Mouse (Mus musculus) left cerebral cortex, postnatal 4 days (tissue): Measurements from ENCODE around the gene Bglap. TPM values are rescaled to one million over a fixed set of nuclear protein-coding genes. Genes with fewer than 3 reads are reported as not detected.
"Not testable (repeated sequence)": the region's sequence is repeated elsewhere in the genome, so short reads cannot be mapped to it uniquely, and the experiment has no call there.

Source experiments
- DNase-seq: peaks from one replicate; pipeline ENCODE4 v3.0.0-alpha.2; 2022
- intact Hi-C: fragments of 180-260 bp; cut with DNase I; formaldehyde crosslinking; loops from one replicate; pipeline ENCODE4 v1.15.1; 2025
- total RNA-seq, 2 experiments: library from RNA; stranded (reverse); gene quantifications; 2 replicates each; pipeline ENCODE4 v1.2.3; 2021

Bglap gene
- total RNA-seq, 2 experiments from 2014 or later: not detected

GRCm38 (mm10) chr3:88395742-88396141, 11.5 kb upstream of the Bglap start:
- intact Hi-C loops: no loop called here
- DNase-seq: no peak

GRCm38 (mm10) chr3:88395288-88395687, 11.0 kb upstream of the Bglap start:
- intact Hi-C loops: no loop called here

GRCm38 (mm10) chr3:88393776-88394375, 9.6 kb upstream of the Bglap start:
- intact Hi-C loops: no loop called here
- DNase-seq: no peak

More at GRCm38 (mm10) chr3:88395288-88395687, 11.0 kb upstream of the Bglap start:
- no peak for DNase-seq

GRCm38 (mm10) chr3:88382383-88382782, 1.9 kb downstream of the Bglap start:
- intact Hi-C loops, DNase-seq: not testable (repeated sequence)

- intact Hi-C loops, DNase-seq: not testable (repeated sequence)
Observed at GRCm38 (mm10) chr3:88381389-88382315, 2.6 kb downstream of the Bglap start.

GRCm38 (mm10) chr3:88378599-88378998, 5.7 kb downstream of the Bglap start, which contains the start of gene Bglap2:
Gene Bglap2, minus strand, starts transcription at chr3:88378699.
- DNase-seq, intact Hi-C loops: not testable (repeated sequence)

- DNase-seq, intact Hi-C loops: not testable (repeated sequence)
Observed at GRCm38 (mm10) chr3:88376644-88377043, 7.6 kb downstream of the Bglap start.

- intact Hi-C loops, DNase-seq: not testable (repeated sequence)
Observed at GRCm38 (mm10) chr3:88375750-88376626, 8.3 kb downstream of the Bglap start.

- DNase-seq, intact Hi-C loops: not testable (repeated sequence)
Observed at GRCm38 (mm10) chr3:88372643-88373042, 11.6 kb downstream of the Bglap start, which contains the start of gene Bglap3. Gene Bglap3, minus strand, starts transcription at chr3:88372743.

GRCm38 (mm10) chr3:88368511-88368910, 15.8 kb downstream of the Bglap start:
- DNase-seq, intact Hi-C loops: not testable (repeated sequence)

GRCm38 (mm10) chr3:88367517-88367916, 16.7 kb downstream of the Bglap start:
- DNase-seq, intact Hi-C loops: not testable (repeated sequence)

- intact Hi-C loops, DNase-seq: not testable (repeated sequence)
Observed at GRCm38 (mm10) chr3:88366830-88367428, 17.3 kb downstream of the Bglap start.

- DNase-seq: no peak
- intact Hi-C loops: no loop called here
Observed at GRCm38 (mm10) chr3:88365705-88366361, 18.4 kb downstream of the Bglap start.

GRCm38 (mm10) chr3:88364337-88364736, 19.9 kb downstream of the Bglap start, which contains the start of gene Paqr6:
Gene Paqr6, plus strand, starts transcription at chr3:88364584.
- intact Hi-C loops: no loop called here

GRCm38 (mm10) chr3:88363700-88364099, 20.6 kb downstream of the Bglap start:
- intact Hi-C loops: no loop called here
- DNase-seq: peak; percentile 39

More at GRCm38 (mm10) chr3:88364337-88364736, 19.9 kb downstream of the Bglap start, which contains the start of gene Paqr6:
- peak; percentile 68 for DNase-seq

- intact Hi-C loops: no loop called here
- no peak for DNase-seq
Observed at GRCm38 (mm10) chr3:88361612-88362313, 22.5 kb downstream of the Bglap start.

- no peak for DNase-seq
- intact Hi-C loops: no loop called here
Observed at GRCm38 (mm10) chr3:88361096-88361495, 23.2 kb downstream of the Bglap start.

- no peak for DNase-seq
- intact Hi-C loops: no loop called here
Observed at GRCm38 (mm10) chr3:88359989-88360388, 24.3 kb downstream of the Bglap start.

GRCm38 (mm10) chr3:88359584-88359983, 24.7 kb downstream of the Bglap start:
- no peak for DNase-seq
- intact Hi-C loops: no loop called here
